ENCODE assay signal across 24 mouse cellular contexts in genomic region chr2:26044216-26044615, GRCm38 (mm10). TPM values are rescaled to one million over a fixed set of nuclear protein-coding genes. Genes with fewer than 3 reads are reported as not detected.
A peak's percentile ranks its signal among the peaks of the same experiment; 100 is the strongest.
DNase-seq lines count a peak whose midpoint lies in the region; ATAC-seq and TF ChIP-seq lines count a peak whose summit lies in the region.
"Had no signal": no experiment of that assay in that cellular context is flagged by ENCODE, and none has a peak within 500 bp of the region (broad histone marks: within the 10 kb centered on the region; RNA-seq: fewer than 3 reads in every experiment).

No protein-coding gene starts in this region.

- H3K36me3 ChIP-seq in hindbrain, postnatal 0 days (ENCODE audit: insufficient read depth, low read length): no peaks in the 10 kb centered on the region
- no peaks in the 10 kb centered on the region for H3K36me3 ChIP-seq in hindbrain, embryonic 11.5 days (ENCODE audit: control insufficient read depth, insufficient read depth, low read length)
- H3K36me3 ChIP-seq: forebrain, embryonic 15.5 days; limb, embryonic 15.5 days; neural tube, embryonic 15.5 days; stomach, embryonic 15.5 days had no signal

- no peak overlapping the region for H3K9ac ChIP-seq in hindbrain, postnatal 0 days (replicated peaks; ENCODE audit: low read length)
- no peak overlapping the region for H3K9ac ChIP-seq in hindbrain, embryonic 11.5 days (ENCODE audit: low read depth, low read length)
- H3K9ac ChIP-seq: forebrain, embryonic 15.5 days; limb, embryonic 15.5 days; liver, embryonic 14.5 days; lung, embryonic 14.5 days; neural tube, embryonic 15.5 days; stomach, embryonic 15.5 days had no signal

- no peaks in the 10 kb centered on the region for H3K27me3 ChIP-seq in hindbrain, postnatal 0 days (ENCODE audit: insufficient read depth, low read length)
- no peaks in the 10 kb centered on the region for H3K27me3 ChIP-seq in hindbrain, embryonic 11.5 days (ENCODE audit: control insufficient read depth, insufficient read depth, low read length)

- ATAC-seq in hindbrain, postnatal 0 days: no peak
- no peak for ATAC-seq in hindbrain, embryonic 11.5 days (ENCODE audit: low FRiP score)
- ATAC-seq: forebrain, embryonic 15.5 days had no signal

- no peak overlapping the region for H3K4me3 ChIP-seq in hindbrain, postnatal 0 days (ENCODE audit: low read length)
- no peak overlapping the region for H3K4me3 ChIP-seq in hindbrain, embryonic 11.5 days (ENCODE audit: low read depth, low read length)
- H3K4me3 ChIP-seq: forebrain, embryonic 15.5 days; limb, embryonic 15.5 days; neural tube, embryonic 15.5 days; stomach, embryonic 15.5 days had no signal

- no peaks in the 10 kb centered on the region for H3K9me3 ChIP-seq in hindbrain, postnatal 0 days (ENCODE audit: low read length)
- no peaks in the 10 kb centered on the region for H3K9me3 ChIP-seq in hindbrain, embryonic 11.5 days (ENCODE audit: control insufficient read depth, low read length)
- H3K9me3 ChIP-seq: forebrain, embryonic 15.5 days; limb, embryonic 15.5 days; neural tube, embryonic 15.5 days; stomach, embryonic 15.5 days had no signal

- DNase-seq in cerebellum, postnatal 14 days: peak; percentile 66 to 67
- DNase-seq in cerebellum, adult 9-11 months: no peak
- peak; percentile 72 for DNase-seq in hindbrain, postnatal 0 days (ENCODE audit: low spot score)
- no peak for DNase-seq in hindbrain, embryonic 11.5 days (ENCODE audit: low spot score)
- peak; percentile 84 for DNase-seq in Muller cell, postnatal 12 days (ENCODE audit: inconsistent ontology term)
- DNase-seq in layer of hippocampus, postnatal 10 days (ENCODE audit: low spot score in 2 of 2): peak; percentile 47 to 58
- DNase-seq in thymus, postnatal 25 days: no peak
- DNase-seq: adrenal gland, adult 2 months; cerebellum, adult 18-20 months; gastrocnemius, postnatal 14 days; heart, adult 11 months; kidney, adult 18-20 months; lung, embryonic 14.5 days; lung, postnatal 36 days; right cerebral cortex, adult 18-20 months; right cerebral cortex, postnatal 4 days; thymus, postnatal 36 days had no signal

- TF ChIP-seq CTCF in hindbrain, postnatal 0 days (IDR thresholded peaks at IDR 0.05; ENCODE audit: low read depth): no peak

- H3K4me1 ChIP-seq in hindbrain, postnatal 0 days (ENCODE audit: insufficient read depth, low read length): peaks cover 8% of the 10 kb centered on the region
- H3K4me1 ChIP-seq in hindbrain, embryonic 11.5 days (replicated peaks; ENCODE audit: control insufficient read depth, insufficient read depth, low read length): no peaks in the 10 kb centered on the region
- H3K4me1 ChIP-seq: stomach, embryonic 15.5 days had no signal

- no peak overlapping the region for H3K27ac ChIP-seq in hindbrain, postnatal 0 days
- H3K27ac ChIP-seq in hindbrain, embryonic 11.5 days (ENCODE audit: low read depth, low read length): no peak overlapping the region
- H3K27ac ChIP-seq: forebrain, embryonic 15.5 days; kidney, postnatal 0 days; limb, embryonic 15.5 days; liver, embryonic 14.5 days; neural tube, embryonic 15.5 days; stomach, embryonic 15.5 days had no signal

- H3K4me2 ChIP-seq in hindbrain, postnatal 0 days (ENCODE audit: low read depth, low read length): no peak overlapping the region
- H3K4me2 ChIP-seq in hindbrain, embryonic 11.5 days (replicated peaks; ENCODE audit: low read depth, low read length): no peak overlapping the region
- H3K4me2 ChIP-seq: forebrain, embryonic 15.5 days; heart, embryonic 11.5 days; limb, embryonic 15.5 days; lung, embryonic 14.5 days; neural tube, embryonic 15.5 days; stomach, embryonic 15.5 days had no signal

- 47% methylated on average over 9 of the region's 9 CpGs for WGBS in hindbrain, postnatal 0 days
- 90% methylated on average over 9 of the region's 9 CpGs for WGBS in hindbrain, embryonic 11.5 days

RNA-seq across cellular contexts. Expression of gene Ubac1, which starts 22.7 kb away (rescaled TPM):
- 93.6 and 131 TPM in 2 replicates for total RNA-seq in hindbrain, postnatal 0 days (2014; rRNA removed)
- 148 and 150 TPM in 2 replicates for polyA plus RNA-seq in hindbrain, postnatal 0 days (2015; fragmentation: Nextera tagmentation; extraction: Ambion mirVana)
- 106 and 111 TPM in 2 replicates for polyA plus RNA-seq in hindbrain, embryonic 11.5 days (2014; fragmentation: Nextera tagmentation; extraction: Ambion mirVana)
- 10 to 100 TPM; 70.1 to 70.8 TPM for total RNA-seq in layer of hippocampus, postnatal 10 days (2021)

Comparison
In these comparisons a context has a peak if more than half of its experiments do, and no peak if none do; other contexts are left out.
1. DNase-seq: peak in cerebellum, postnatal 14 days (2 of 2), hindbrain, postnatal 0 days (single experiment), Muller cell, postnatal 12 days (single experiment) and layer of hippocampus, postnatal 10 days (2 of 2); none in cerebellum, adult 9-11 months (single experiment), hindbrain, embryonic 11.5 days (single experiment) and thymus, postnatal 25 days (single experiment).